Comparison of ENCODE assay signal across 1 mouse cellular context in the genomic region with DNA sequence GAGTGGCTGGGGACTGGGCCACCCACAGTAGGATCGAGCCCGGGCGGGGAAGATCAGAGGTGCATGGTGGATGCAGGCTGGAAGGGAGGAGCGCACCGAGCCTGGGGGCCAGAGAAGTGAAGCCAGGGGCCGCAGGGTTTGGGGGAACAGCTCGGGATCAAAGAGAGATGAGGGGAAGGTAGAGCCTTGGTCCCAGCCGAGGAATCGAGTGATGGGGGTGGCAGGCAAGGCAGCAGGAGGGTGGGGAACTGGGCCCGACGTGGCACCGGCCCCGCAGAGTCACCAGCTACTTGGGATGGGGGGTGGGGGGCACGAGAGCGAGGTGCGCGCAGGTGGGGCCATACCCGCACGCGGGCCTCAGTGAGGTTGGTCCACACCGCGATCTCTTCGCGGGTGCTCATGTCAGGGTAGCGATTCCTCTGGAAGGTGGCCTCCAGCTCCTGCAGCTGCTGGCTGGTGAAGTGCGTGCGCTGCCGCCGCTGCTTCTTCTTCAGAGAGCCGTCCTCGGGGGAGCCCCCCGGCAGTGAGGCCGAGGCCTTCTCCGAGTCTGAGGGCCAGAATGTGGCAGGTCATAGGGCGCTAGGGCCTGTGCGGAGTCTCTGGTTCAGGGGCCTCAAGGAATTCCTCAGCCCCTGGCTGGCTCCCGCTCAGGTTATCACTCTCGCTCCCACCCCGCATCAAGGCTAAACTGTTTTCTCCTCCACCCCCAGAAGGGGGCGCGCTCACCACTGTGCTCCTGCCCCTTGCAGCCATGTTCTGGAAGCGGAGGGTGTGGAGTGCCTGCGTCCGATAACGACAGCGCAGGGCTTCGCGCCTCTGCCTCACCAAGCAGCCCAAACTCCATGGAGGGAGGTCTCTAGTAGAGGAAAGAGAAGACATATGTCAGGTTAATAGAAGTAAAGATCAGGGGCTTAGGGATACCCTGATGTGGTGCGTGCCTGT.
TF ChIP-seq lines count a peak whose summit lies in the region.

No protein-coding gene starts in this region.

TF ChIP-seq in C2C12, 6 proteins besides CTCF, POLR2A, EP300 and RAD21 (continued from another document):
- TF ChIP-seq MYOD1 (IDR thresholded peaks at IDR 0.05; ENCODE audit: control insufficient read depth, insufficient read length, low read depth) (no peak), MYOG (IDR thresholded peaks at IDR 0.05; ENCODE audit: control insufficient read depth, extremely low read depth, insufficient read length) (no peak), FOSL1 (IDR thresholded peaks at IDR 0.05; ENCODE audit: insufficient read depth, low read length, poor library complexity, severe bottlenecking) (no peak), MAX (IDR thresholded peaks at IDR 0.05) (no peak), CEBPB (IDR thresholded peaks at IDR 0.05; ENCODE audit: low read depth) (no peak)
